Mouse (Mus musculus) ES-CJ7 (cell line): ENCODE results near the gene Ntf5.

ENCODE experiments used
- DNase-seq: peaks from one replicate; pipeline ENCODE4 v3.0.0; 2011; ENCODE audit warnings: low read depth, low spot score

Ntf5 gene

GRCm38 (mm10) chr7:45435038-45435437, 21.5 kb downstream of the Ntf5 start:
- no peak for DNase-seq

GRCm38 (mm10) chr7:45436444-45436843, 22.9 kb downstream of the Ntf5 start:
- DNase-seq: no peak

DNA sequence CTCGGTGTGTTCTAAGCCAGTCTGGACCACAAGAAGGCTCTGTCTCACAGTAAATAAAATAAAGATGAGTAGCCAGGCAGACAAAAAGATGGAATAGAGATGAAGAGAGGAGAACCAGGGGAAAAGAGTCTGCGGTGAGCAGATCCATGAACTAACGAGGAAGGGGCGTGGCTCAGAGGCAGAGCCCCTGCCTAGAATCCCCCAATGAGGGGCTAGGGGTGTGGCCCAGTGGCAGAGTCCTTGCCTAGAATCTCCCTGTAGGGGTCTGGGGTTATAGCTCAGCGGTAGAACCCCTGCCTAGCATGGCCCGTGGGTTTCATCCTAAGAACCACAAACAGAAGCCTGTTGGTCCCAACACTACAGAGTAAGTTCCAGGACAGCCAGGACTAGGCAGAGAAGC, 23.6 kb downstream of the Ntf5 start:
- peak; percentile 74 for DNase-seq

DNA sequence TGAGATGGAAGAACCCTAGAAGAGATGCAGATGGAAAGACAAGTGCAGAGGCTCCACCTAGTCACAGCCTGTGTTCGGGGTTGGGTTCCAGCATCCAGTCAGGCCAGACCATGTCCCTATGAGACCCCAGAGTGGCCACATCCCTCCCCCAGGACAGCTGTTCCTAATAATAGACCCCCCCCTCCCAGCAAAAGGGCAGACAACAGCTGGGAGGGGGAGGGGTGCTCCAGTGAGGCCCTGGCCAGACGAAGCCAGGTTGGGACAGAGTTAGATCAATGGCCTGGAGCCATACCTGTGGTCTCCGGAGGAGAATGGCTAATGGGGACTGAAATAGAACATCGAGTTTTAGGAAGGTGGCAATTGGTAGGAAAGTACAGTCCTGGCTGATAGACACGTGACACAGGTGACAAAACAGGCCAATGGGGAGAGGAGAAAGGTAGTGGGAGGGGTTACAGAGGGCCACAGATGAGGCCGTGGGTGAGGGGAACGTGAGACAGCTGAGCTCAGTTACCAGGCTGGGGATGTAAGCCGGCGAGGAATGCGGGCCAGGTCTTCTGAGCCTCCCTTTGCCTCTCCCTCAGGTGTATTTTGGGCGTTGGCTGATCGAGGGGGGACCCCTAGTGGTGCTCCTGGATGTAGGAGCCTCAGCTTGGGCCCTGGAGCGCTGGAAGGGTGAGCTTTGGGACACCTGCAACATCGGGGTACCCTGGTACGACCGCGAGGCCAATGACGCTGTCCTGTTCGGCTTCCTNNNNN, 24.2 kb downstream of the Ntf5 start, which contains the start of gene Ruvbl2:
Gene Ruvbl2 (minus strand): TSS at position 576 of the 756 bp plus-strand sequence.
- peak; percentile 87 for DNase-seq

GRCm38 (mm10) chr7:45443526-45444420, 30.3 kb downstream of the Ntf5 start:
- DNase-seq: no peak

- no peak for DNase-seq
Observed at GRCm38 (mm10) chr7:45446589-45446988, 33.1 kb downstream of the Ntf5 start.

DNA sequence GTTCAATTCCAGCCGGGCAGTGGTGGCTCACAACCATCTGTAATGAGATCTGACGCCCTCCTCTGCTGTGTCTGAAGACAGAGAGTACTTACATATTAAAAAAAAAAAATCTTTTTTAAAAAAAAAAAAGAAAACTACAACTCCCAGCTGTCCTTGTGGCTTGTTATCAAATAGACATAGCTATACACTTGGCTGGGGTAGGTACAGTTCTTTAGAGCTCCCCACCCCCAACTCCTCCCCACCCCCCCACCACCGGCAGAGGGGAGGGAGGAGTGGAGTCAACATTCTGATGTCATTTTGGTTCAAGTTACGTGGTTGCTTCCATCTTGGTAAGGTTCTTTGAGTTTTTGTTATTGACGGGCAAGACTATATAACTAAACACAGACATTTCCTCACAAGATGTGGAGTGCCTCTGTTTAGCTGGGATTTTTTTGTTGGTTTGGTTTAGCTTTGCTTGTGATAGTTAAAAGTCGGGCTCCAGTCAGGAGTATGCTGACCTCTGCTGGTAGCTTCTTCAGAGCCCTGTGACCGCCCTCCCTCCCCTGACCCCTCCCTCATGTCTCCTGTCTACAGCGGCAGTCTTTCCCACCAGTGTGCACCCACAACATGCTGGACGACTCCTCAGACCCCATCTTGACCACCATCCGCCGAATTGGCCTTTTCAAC, 34.0 kb downstream of the Ntf5 start:
- DNase-seq: peak; percentile 80

- DNase-seq: no peak
Observed at GRCm38 (mm10) chr7:45449974-45450373, 36.5 kb downstream of the Ntf5 start.

DNA sequence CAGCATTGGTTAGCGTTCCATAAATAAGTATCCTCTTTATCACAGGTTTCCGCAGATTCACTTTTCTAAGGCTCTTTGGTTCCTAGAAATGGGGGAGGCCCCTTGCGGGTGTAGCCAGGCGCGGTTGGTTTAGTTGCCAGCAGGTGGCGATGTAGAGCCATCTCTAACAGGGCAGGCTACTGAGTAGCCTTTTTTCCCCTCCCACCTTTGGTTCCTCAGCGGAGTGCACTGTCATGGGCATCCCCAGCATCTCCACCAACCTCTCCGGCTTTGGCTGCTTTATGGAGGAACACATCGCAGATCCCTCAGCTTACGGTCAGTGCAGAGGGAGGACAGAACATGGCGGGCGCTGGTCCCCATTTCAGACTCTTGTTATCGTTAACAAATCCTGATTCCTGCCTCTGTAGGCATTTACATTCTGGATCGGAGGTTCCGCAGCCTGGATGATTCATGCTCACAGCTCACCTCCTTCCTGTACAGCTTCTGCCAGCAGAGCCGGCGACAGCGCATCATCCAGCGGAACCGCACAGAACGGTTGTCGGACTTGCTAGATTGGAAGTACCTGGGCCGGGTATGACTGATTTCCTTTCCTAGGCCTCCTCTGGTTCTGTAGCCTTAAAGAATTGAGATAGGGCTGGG, 38.0 kb downstream of the Ntf5 start:
- peak; percentile 89 for DNase-seq

DNA sequence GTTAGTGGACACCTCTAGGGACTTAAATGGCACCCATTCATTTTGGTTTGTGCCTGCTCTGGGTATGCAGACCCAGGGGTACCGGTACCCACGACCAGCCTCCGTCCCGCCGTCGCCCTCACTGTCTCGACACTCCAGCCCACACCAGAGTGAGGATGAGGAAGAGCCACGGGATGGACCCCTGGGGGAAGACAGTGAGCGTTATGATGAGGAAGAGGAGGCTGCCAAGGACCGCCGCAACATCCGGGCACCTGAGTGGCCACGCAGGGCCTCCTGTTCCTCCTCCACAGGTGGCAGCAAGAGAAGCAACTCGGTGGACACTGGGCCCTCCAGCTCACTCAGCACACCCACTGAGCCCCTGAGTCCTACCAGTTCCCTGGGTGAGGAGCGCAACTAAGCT, 41.5 kb downstream of the Ntf5 start:
- no peak for DNase-seq

DNA sequence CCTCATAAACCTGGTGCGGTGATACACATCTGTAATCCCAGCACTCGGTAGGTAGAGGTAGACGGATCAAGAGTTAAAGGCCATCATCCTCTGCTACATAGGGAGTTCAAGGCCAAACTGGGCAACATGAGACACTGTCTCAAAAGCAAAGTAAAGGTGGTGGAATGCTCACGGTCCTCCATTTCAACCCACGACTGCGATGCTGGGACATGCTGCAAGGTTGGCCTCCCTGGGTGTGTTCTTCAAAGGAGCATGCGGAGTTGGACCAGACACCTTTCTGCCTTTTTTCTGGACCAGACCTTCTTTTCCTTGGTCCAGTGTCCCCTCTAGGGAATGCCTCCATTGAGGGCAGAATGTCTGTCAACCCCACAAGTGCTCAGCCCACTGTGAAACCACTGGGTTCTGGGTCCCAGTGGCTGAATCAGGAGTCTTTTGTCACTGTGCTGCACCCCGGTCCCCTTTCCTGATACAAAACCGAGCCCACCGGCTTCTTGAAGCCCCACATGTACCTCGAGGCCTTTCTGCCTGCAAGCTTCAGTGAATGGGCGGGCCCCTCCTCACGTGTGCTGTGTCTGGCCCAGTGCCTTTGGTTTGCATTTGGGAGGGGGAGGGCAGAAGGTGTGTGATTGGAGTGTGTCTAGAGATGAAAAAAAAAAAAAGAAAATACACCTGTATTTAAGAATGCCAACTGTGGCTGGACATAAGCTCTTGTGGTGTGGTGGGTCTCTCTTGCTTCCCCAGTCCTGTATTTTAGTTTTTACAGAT, 42.6 kb downstream of the Ntf5 start:
- peak; percentile 67 for DNase-seq

DNA sequence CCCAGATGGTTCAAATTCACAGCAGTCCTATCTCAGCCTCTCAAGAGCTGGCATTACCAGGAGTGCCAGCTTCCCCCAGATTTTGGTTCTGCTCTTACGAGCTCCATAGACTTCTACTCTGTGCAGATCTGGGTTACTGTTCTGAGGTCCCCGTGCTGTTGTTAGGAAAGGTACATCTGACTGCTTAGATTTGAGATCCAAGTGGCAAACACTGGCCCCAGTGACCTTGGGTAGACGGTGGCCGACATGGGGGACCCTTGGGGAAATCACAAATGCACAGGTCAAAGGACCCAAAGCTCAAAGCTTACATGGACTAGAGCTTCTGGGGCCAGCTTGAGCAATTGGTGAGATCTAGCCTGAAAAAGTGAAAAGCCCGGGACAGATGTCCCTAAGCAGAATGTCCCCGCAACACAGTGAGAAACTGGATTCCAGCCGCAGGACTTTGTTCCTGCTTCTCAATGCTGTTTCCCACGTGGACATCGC, 43.3 kb downstream of the Ntf5 start:
- DNase-seq: peak; percentile 49

GRCm38 (mm10) chr7:45457204-45458060, 43.9 kb downstream of the Ntf5 start:
- DNase-seq: peak; percentile 76

DNA sequence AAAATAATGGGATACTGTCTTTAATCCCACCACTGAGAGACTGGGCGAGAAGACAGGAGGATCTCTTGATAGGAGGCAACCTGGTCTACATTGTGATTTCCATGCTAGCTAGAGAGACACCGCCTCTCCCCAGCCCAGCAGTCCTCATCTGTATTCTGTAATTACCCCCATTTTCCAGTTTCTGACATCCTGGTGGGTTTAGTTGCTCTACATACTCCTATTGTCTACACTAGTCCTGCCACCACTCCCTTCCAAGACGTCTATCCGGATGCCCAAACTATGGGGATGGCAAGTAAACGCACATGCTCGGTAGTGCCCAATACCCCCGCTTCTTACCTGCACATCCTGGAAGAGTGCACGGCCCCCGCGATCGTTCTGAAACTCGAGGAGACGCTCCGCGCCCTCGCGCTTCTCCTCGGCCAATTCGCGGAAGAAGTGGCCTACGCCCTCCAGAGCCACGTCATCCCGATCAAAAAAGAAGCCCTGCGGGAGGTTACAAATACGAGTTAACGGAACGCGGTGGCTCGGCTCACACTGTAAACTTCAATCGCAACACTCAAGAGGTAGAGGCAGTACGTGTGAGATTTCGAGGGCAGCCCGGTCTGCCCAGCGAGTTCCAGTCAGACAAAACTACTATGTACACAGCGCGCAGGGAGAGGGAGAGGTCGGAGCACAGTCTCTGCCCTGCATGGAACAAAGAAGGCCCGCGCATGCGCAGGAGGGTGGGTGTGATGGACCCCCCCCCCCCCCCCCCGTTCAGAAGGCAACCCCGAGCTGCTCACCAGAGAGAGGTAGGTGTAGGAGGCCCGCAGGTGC, 45.5 kb downstream of the Ntf5 start:
- DNase-seq: peak; percentile 73

DNA sequence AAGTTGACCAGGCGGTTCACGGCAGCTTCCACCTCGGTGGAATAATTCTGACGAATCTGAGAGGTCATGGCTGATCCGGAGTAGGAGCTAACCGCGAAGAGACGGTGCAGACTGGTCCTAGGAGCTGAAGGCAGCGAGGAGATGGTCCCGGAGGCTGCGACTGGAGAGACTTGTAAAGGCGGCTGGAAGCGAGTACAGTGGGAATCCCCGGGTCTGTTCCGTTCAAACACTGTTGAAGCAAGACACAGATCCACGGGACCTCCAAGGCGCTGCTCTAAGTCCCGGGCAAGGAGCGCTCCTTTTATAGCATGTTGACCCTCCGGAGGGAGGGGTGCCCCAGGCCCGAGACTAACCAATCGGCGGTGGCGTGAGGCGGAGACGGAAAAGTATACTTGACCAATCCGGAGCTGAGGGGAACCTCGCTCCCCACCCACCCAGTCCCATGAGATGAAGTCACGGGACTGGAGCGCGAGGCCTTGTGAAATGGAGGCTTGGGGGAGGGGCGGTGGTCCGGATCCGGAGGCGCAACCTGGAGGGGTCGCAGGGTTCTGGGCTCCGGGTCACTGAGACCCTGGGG, 46.2 kb downstream of the Ntf5 start, which contains the start of gene Ftl1:
Gene Ftl1 (minus strand): TSS at position 321 of the 577 bp plus-strand sequence.
- peak; percentile 99 for DNase-seq

DNA sequence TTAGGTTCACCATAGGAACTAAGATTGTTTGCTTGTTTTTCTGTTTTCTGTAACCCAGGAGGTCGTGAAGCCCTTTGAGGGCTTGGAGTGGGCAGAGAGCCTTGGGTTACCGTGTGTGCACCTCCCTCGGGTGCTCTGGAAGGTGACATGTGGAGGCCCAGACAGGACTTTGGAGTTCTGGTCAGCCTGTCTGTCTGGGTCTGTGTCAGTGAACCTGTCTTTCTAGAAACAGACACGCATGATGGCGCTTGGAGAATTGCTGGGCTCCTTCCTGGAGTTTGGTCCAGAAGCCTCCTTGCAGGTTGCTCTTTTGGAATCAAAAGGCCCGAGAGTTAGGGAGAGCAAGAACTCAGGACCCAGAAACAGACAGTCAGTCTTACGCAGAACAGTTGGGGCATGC, 46.9 kb downstream of the Ntf5 start:
- no peak for DNase-seq

GRCm38 (mm10) chr7:45460860-45461314, 47.4 kb downstream of the Ntf5 start:
- DNase-seq: peak; percentile 74

- peak; percentile 73 for DNase-seq
Observed at GRCm38 (mm10) chr7:45461326-45461725, 47.8 kb downstream of the Ntf5 start.
